Mouse (Mus musculus) gastrocnemius, postnatal 25 days (tissue): ENCODE results near the gene Gm20865. TPM values are rescaled to one million over a fixed set of nuclear protein-coding genes. Genes with fewer than 3 reads are reported as not detected.
"Not testable (repeated sequence)": the region's sequence is repeated elsewhere in the genome, so short reads cannot be mapped to it uniquely, and the experiment has no call there.

Source experiments
- DNase-seq: peaks from one replicate; pipeline ENCODE4 v3.0.0; 2022
- long read RNA-seq, 2 experiments: library from polyadenylated mRNA; stranded (forward); transcript quantifications; one replicate each; pipeline ENCODE4 v2.0.0; 2021
- total RNA-seq, 2 experiments: library from RNA; stranded (reverse); gene quantifications; 1 replicate in 1 of 2; 2 replicates in 1 of 2; pipeline ENCODE4 v1.2.3; 2021

Gene Gm20865
- not detected for total RNA-seq
- long read RNA-seq, experiment 1, result 0 reads
- long read RNA-seq, experiment 2, result 0 reads

DNA sequence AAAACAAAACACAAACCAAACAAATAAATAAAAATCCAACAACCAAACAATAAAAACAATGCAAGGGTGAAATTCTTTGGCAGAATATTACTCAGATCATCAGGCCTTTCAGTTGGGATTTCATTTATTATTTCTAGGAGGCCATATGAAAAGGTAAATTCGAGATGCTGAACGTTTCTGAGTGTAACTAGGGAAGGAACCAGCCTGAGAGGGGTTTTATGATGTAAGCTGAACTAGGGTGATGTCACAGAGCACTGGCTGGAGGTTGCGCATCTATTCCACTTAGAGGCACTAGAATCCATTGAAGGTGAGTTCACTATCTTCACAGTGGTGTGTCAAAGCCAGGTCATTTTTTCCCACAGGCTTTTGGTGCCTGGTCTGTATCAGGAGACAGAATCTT, at the start of gene Gm20865:
TSS of gene Gm20865 (plus strand) at position 301 of the 400 bp plus-strand sequence.
- DNase-seq, result not testable (repeated sequence)

Other genes with a start within 250 kb of the Gm20865 start
- not detected for gene Gm29866, start 247.9 kb upstream of the Gm20865 start, total RNA-seq
- gene Gm20909, start 77.0 kb upstream of the Gm20865 start, total RNA-seq, result not detected